Mouse (Mus musculus): ENCODE data around the gene Acox3. TPM values are rescaled to one million over a fixed set of nuclear protein-coding genes. Genes with fewer than 3 reads are reported as not detected.

The Acox3 gene
- polyA plus RNA-seq, 1 experiment from 2014 or later, result 4.1 TPM

DNA sequence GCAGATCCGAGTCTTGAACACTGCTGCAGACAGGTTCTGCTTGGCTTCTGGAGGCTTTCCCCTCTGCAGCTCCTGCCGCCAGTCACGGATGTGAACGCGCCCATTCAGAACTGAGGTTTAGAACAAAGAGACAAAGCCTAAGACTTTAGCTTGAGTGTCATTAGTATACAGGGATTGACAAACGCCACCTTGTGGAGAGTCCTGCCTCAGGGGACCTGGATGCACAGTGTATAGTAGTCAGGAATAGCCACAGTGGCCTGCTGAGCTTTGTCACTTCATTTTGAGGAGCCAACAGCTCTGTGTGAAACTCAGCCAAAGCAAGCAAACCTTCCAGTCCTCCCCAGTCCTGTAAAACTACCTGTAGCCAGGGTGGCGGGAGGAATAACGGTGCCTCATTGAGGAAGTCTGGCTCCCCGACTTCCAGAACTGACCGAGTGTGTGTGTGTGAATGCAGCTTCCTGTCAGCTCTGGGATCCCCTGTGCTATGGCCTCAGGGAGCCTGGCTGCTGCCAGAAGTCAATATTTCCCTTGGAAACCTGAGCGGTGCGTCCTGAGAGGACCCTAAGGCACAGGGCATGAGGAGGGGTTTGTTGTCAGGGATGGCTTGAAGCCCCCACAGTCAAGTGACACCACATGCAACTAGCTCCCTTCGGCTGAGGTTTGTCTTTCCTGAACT, 24.8 kb upstream of the Acox3 start:
- no peak for ATAC-seq
- 77% methylated on average over 13 of the region's 13 CpGs for WGBS (ENCODE audit: insufficient replicate concordance)
- peaks cover 12% of the 10 kb centered on the region for H3K4me1 ChIP-seq
- peaks cover 77% of the 10 kb centered on the region for H3K36me3 ChIP-seq
- H3K9ac ChIP-seq, result no peak overlapping the region
- no peak overlapping the region for H3K4me2 ChIP-seq
- no peaks in the 10 kb centered on the region for H3K27me3 ChIP-seq (replicated peaks)
- H3K9me3 ChIP-seq (replicated peaks), result no peaks in the 10 kb centered on the region
- H3K4me3 ChIP-seq, result no peak overlapping the region
- H3K27ac ChIP-seq, result no peak overlapping the region

DNA sequence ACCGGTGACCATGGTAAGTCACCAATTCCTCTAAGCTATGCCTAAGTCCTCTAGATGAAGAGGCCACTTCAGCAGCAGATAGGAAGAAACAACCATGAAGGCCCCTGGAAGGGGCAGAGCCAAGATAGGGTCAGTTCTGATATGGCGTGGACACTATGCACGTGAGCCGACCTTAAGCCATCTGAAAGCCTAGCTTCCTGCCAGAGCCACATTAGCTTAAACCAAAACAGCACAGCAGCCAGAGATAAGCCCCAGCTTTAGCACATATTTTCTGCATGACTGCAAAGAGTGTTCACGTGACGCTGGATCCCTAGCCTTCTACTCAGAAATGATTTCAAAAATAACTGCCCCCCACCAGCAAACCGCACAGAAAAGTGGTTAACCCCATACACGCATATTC, 23.4 kb upstream of the Acox3 start:
- no peak for ATAC-seq
- Histone ChIP-seq H3K4me1 (peaks cover 12% of the 10 kb centered on the region), H3K9me3 (replicated peaks) (no peaks in the 10 kb centered on the region), H3K4me2 (no peak overlapping the region), H3K27ac (peak overlapping the region; percentile 15), H3K27me3 (replicated peaks) (no peaks in the 10 kb centered on the region), H3K4me3 (no peak overlapping the region), H3K9ac (no peak overlapping the region), H3K36me3 (peaks cover 91% of the 10 kb centered on the region)
- 62% methylated on average over 8 of the region's 8 CpGs for WGBS (ENCODE audit: insufficient replicate concordance)

GRCm38 (mm10) chr5:35562616-35563015, 20.2 kb upstream of the Acox3 start:
- Histone ChIP-seq H3K36me3 (peaks cover 95% of the 10 kb centered on the region), H3K9ac (no peak overlapping the region), H3K9me3 (replicated peaks) (no peaks in the 10 kb centered on the region)

DNA sequence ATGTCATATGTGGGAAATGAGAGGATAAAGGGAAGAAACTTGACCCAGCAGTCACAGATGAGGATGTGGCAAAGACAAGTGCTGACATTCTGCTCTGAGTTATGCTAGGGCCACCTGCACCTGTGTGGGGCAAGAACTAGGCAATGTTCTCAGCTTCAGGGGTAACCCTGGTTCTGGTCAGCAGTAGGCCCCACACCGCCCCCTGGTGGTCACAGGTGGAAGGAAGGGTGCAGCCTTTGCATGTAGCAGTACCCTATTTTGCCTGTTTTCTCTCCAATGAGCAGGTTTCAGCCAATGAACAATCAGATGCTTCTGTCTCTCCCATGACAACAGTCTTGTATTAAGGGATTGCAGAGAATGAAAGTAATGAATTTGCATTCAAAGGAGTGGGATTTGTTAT, 19.4 kb upstream of the Acox3 start:
- Histone ChIP-seq H3K27me3 (replicated peaks) (no peaks in the 10 kb centered on the region), H3K4me3 (no peak overlapping the region), H3K9ac (no peak overlapping the region), H3K36me3 (peaks cover 95% of the 10 kb centered on the region), H3K9me3 (replicated peaks) (no peaks in the 10 kb centered on the region), H3K4me1 (peaks cover 7% of the 10 kb centered on the region), H3K27ac (no peak overlapping the region), H3K4me2 (no peak overlapping the region)
- peak; percentile 57; the same call in 1 of the 2 replicates for ATAC-seq
- WGBS (ENCODE audit: insufficient replicate concordance), result 0% methylated on average over 1 of the region's 1 CpGs

More at GRCm38 (mm10) chr5:35562616-35563015, 20.2 kb upstream of the Acox3 start:
- H3K4me2 ChIP-seq, result no peak overlapping the region
- H3K27ac ChIP-seq, result no peak overlapping the region
- no peak overlapping the region for H3K4me3 ChIP-seq
- H3K4me1 ChIP-seq, result peaks cover 12% of the 10 kb centered on the region
- no peak for ATAC-seq
- 76% methylated on average over 2 of the region's 2 CpGs for WGBS (ENCODE audit: insufficient replicate concordance)
- H3K27me3 ChIP-seq (replicated peaks), result no peaks in the 10 kb centered on the region

- Histone ChIP-seq H3K4me2 (no peak overlapping the region), H3K9me3 (replicated peaks) (no peaks in the 10 kb centered on the region), H3K4me3 (no peak overlapping the region), H3K27me3 (replicated peaks) (no peaks in the 10 kb centered on the region), H3K4me1 (no peaks in the 10 kb centered on the region), H3K27ac (no peak overlapping the region), H3K9ac (no peak overlapping the region), H3K36me3 (peaks cover 98% of the 10 kb centered on the region)
- no peak for ATAC-seq
- 78% methylated on average over 9 of the region's 9 CpGs for WGBS (ENCODE audit: insufficient replicate concordance)
Measured at GRCm38 (mm10) chr5:35565217-35565616, 17.6 kb upstream of the Acox3 start.

DNA sequence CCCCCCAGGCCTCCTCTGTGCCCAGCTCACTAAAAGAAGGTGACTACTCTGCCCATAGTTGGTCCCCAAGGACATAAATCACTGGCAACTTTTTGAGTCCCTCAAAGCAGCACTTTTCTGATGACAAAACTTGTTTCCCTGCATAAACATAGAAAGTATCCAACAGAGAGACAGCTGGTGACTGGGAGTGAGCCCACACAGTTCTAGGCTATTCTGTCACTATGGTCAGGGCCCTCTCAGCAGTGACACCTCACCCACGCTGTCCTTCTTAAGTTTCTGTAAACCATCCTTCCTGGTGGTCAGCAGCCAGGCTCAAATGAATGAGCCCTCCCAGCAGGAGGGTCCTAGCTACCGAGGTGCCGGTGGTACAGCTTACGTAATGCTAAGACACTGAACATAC, 16.2 kb upstream of the Acox3 start:
- no peak for ATAC-seq
- Histone ChIP-seq H3K9ac (no peak overlapping the region), H3K9me3 (replicated peaks) (no peaks in the 10 kb centered on the region), H3K27ac (no peak overlapping the region), H3K4me2 (no peak overlapping the region), H3K4me3 (no peak overlapping the region), H3K4me1 (no peaks in the 10 kb centered on the region), H3K27me3 (replicated peaks) (no peaks in the 10 kb centered on the region), H3K36me3 (peaks cover 99% of the 10 kb centered on the region)
- WGBS (ENCODE audit: insufficient replicate concordance), result 78% methylated on average over 4 of the region's 4 CpGs

DNA sequence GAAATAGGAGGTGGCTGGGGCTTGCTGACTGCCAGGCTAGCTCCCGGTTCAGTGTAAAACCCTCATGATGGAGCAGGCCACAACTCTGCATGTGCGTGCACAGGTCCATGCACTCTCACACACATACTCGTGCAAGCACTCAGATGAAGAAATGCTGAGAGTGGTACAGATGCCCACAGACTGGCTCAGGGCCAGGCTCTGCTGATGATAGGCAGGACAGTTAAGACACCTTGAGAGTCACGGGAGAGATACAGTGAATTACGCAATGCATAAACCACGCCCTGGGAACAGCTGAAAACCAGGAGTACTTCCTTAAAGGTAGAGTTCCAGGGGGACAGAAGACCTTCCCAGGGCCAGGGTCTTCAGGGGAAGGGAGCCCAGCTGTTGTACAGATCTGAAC, 11.3 kb upstream of the Acox3 start:
- no peaks in the 10 kb centered on the region for H3K9me3 ChIP-seq (replicated peaks)
- peaks cover 71% of the 10 kb centered on the region for H3K36me3 ChIP-seq
- WGBS (ENCODE audit: insufficient replicate concordance), result 68% methylated on average over 6 of the region's 6 CpGs

DNA sequence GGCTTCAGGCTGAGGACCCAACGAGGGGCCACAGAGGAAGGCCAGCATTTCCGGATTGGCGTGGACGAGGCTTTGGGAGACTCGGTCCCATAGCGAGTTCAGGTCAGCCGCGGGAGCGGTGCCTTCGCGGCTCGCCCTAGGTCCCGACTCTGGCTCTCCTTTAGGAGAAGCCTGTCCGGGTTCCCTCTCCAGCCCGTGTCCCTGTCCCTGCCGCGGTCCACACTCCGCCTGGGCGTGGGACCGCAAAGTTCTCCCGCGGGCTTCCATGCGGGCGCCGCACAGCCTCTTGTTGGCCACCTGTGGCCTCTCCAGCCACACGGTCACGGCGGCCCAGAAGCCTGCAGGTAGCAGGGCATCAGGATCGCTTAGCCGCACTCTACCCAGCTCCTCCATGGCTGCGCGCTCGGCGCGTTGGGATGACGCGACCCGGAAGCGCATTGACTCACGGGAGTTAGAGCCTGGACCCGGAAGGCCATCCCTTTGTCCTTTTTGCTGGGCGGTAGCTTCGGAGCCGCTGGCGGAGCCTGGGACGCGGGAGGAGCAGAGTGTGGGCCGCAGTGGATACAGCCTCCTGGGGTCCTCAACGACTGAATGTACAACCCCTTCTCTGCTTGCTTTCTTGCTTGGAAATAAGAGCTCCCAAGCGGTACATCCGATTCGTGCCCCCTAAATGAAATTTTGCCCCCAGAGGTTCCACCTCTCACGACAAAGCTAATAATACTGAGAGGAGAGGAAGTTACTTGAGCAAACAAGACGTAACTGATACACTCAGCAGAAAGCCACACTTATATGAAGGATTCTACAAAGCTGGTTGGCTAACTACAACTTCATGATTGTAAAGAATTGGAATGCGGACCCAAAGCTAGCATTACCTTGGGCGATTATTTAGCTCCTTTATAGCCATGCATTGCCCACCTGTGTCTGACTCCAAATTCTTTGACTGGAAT, 7.9 kb upstream of the Acox3 start, which contains the start of gene Trmt44:
Gene Trmt44, minus strand, starts transcription at position 418 of the 947 bp plus-strand sequence.
- Histone ChIP-seq H3K9ac (peak within 1 kb of the TSS; percentile 84), H3K9me3 (replicated peaks) (no peaks in the 10 kb centered on the region), H3K4me3 (peak within 1 kb of the TSS; percentile 96), H3K27me3 (replicated peaks) (peaks cover 16% of the 10 kb centered on the region; the same call in 1 of the 2 replicates), H3K27ac (peak within 1 kb of the TSS; percentile 58), H3K36me3 (peaks cover 38% of the 10 kb centered on the region), H3K4me1 (peaks cover 13% of the 10 kb centered on the region), H3K4me2 (peak within 1 kb of the TSS; percentile 91)
- ATAC-seq, result peak; percentile 92
- WGBS (ENCODE audit: insufficient replicate concordance), result 3% methylated on average over 56 of the region's 56 CpGs

More for the DNA sequence above, 11.3 kb upstream of the Acox3 start:
- H3K27me3 ChIP-seq (replicated peaks), result no peaks in the 10 kb centered on the region
- no peak overlapping the region for H3K27ac ChIP-seq
- no peak overlapping the region for H3K9ac ChIP-seq
- no peak for ATAC-seq
- no peak overlapping the region for H3K4me2 ChIP-seq
- peaks cover 13% of the 10 kb centered on the region for H3K4me1 ChIP-seq
- no peak overlapping the region for H3K4me3 ChIP-seq

DNA sequence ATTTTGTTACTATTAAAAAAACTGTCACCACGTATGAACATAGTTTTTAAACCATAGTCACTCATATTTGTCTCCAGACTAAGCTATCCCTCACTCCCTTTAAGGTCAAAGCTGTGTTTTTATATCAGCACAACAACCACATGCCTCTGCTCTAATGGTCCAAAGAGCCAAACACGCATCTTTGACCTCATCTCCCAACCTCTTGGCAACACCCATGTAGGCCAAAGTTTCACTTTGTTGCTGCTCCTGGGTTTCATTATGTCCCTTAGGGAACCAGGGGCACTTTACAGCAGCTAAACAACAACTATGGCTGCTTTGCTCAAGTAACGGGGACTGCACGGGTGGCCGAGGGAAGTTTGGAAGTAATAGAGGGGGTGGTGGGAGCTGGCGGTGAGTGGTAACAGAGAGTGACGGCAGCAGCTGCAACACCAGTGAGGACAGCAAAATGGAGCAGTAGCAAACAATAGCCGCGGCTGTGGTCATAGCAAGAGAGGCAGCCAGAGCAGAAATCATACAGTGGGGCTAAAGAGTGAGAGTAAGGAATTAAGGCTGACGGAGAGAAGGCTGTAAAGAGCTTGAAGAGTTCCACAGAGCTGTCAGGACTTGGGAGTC, 6.3 kb upstream of the Acox3 start:
- 79% methylated on average over 10 of the region's 10 CpGs for WGBS (ENCODE audit: insufficient replicate concordance)
- Histone ChIP-seq H3K4me3 (no peak overlapping the region), H3K9ac (no peak overlapping the region), H3K27ac (no peak overlapping the region), H3K4me2 (no peak overlapping the region), H3K4me1 (peaks cover 13% of the 10 kb centered on the region), H3K36me3 (peaks cover 22% of the 10 kb centered on the region), H3K9me3 (replicated peaks) (no peaks in the 10 kb centered on the region), H3K27me3 (replicated peaks) (peaks cover 19% of the 10 kb centered on the region; the same call in 1 of the 2 replicates)
- ATAC-seq, result no peak

DNA sequence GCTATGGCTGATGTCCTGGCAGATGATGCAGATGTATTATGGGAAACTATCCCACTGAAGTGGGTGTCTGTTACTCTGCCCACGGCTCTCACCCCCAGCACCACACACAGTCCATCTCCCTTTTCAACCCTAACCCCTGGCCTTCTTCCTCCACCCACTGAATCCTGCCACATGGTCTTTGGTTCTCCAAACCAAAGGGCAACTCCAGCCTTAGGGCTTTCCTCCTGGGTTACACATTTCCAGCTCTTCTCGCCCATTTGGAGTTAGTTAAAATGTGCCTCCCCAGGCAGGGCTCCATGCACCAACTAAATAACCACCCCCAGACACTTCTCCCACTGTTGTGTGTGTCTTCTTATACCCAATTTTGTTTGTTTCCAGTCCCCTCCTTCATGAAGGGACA, 4.4 kb upstream of the Acox3 start:
- peaks cover 4% of the 10 kb centered on the region for H3K36me3 ChIP-seq
- H3K4me1 ChIP-seq, result peaks cover 22% of the 10 kb centered on the region
- H3K27ac ChIP-seq, result no peak overlapping the region
- peaks cover 19% of the 10 kb centered on the region; the same call in 1 of the 2 replicates for H3K27me3 ChIP-seq (replicated peaks)
- H3K9ac ChIP-seq, result no peak overlapping the region
- H3K4me2 ChIP-seq, result no peak overlapping the region
- ATAC-seq, result no peak
- no peak overlapping the region for H3K4me3 ChIP-seq
- H3K9me3 ChIP-seq (replicated peaks), result no peaks in the 10 kb centered on the region
- 54% methylated on average over 2 of the region's 2 CpGs for WGBS (ENCODE audit: insufficient replicate concordance)

GRCm38 (mm10) chr5:35579247-35579893, 3.5 kb upstream of the Acox3 start:
- ATAC-seq, result no peak
- Histone ChIP-seq H3K4me1 (peaks cover 21% of the 10 kb centered on the region), H3K27ac (no peak overlapping the region), H3K36me3 (no peaks in the 10 kb centered on the region), H3K4me3 (no peak overlapping the region), H3K4me2 (no peak overlapping the region), H3K27me3 (replicated peaks) (peaks cover 19% of the 10 kb centered on the region; the same call in 1 of the 2 replicates), H3K9ac (no peak overlapping the region), H3K9me3 (replicated peaks) (no peaks in the 10 kb centered on the region)
- 29% methylated on average over 5 of the region's 5 CpGs for WGBS (ENCODE audit: insufficient replicate concordance)
